Mouse (Mus musculus) neural tube, embryonic 14.5 days (tissue): ENCODE data around the gene Anapc7. TPM values are rescaled to one million over a fixed set of nuclear protein-coding genes. Genes with fewer than 3 reads are reported as not detected.

Experiments
- ATAC-seq: fragments of 200-750 bp; cut with Nextera tagmentation; 2 replicates; pipeline ENCODE4 v1.8.0; 2017; ENCODE audit warnings: low read depth, mild to moderate bottlenecking, moderate TSS enrichment, moderate library complexity
- H3K27ac ChIP-seq: fragments of 300-500 bp; sonication (generic); 2 replicates; pipeline ENCODE4 v1.5.1; 2014; ENCODE audit warnings: low read depth, mild to moderate bottlenecking, control low read depth, low read length, moderate library complexity, mixed read lengths
- H3K27me3 ChIP-seq: fragments of 300-500 bp; sonication (generic); 2 replicates; pipeline ENCODE4 v1.6.1; 2014; ENCODE audit warnings: low read length; ENCODE audit not compliant: control insufficient read depth, insufficient read depth
- H3K36me3 ChIP-seq: fragments of 300-500 bp; sonication (generic); 2 replicates; pipeline ENCODE4 v1.6.1; 2014; ENCODE audit warnings: low read length, mixed read lengths; ENCODE audit not compliant: control insufficient read depth, insufficient read depth
- H3K4me1 ChIP-seq: fragments of 300-500 bp; sonication (generic); 2 replicates; pipeline ENCODE4 v1.6.1; 2014; ENCODE audit warnings: low read length; ENCODE audit not compliant: control insufficient read depth, insufficient read depth
- H3K4me2 ChIP-seq: fragments of 300-500 bp; sonication (generic); 2 replicates; pipeline ENCODE4 v1.6.1; 2014; ENCODE audit warnings: mild to moderate bottlenecking, low read depth, low read length, control low read depth
- H3K4me3 ChIP-seq: fragments of 300-500 bp; sonication (generic); 2 replicates; pipeline ENCODE4 v1.5.1; 2014; ENCODE audit warnings: low read depth, low read length, control low read depth, mixed read lengths
- H3K9ac ChIP-seq: fragments of 300-500 bp; sonication (generic); replicated peaks from 2 replicates; pipeline ENCODE4 v1.6.1; 2014; ENCODE audit warnings: low read depth, mild to moderate bottlenecking, control low read depth, low read length, mixed read lengths
- H3K9me3 ChIP-seq: fragments of 300-500 bp; sonication (generic); 2 replicates; pipeline ENCODE4 v1.6.1; 2016; ENCODE audit warnings: low read length; ENCODE audit not compliant: control insufficient read depth
- WGBS: fragments of 180-500 bp; shearing (Covaris S2); extraction: QIAGEN DNeasy Blood & Tissue Kit; methylation state at CpG from one replicate; pipeline ENCODE4 v1.1.7; 2014; 5-methylcytosine and 5-hydroxymethylcytosine counted together
- polyA plus RNA-seq: library from polyadenylated mRNA; unstranded; fragments of >200 nt; fragmentation: Nextera tagmentation; extraction: Ambion mirVana; gene quantifications from 2 replicates; pipeline ENCODE4 v1.2.1, GENCODE M21; 2014

Gene Anapc7
- polyA plus RNA-seq, 1 experiment from 2014 or later: 33.4 TPM

- Histone ChIP-seq H3K4me2 (no peak overlapping the region), H3K4me1 (no peaks in the 10 kb centered on the region), H3K36me3 (peaks cover 64% of the 10 kb centered on the region), H3K4me3 (no peak overlapping the region), H3K27me3 (no peaks in the 10 kb centered on the region), H3K9ac (no peak overlapping the region), H3K9me3 (no peaks in the 10 kb centered on the region), H3K27ac (no peak overlapping the region)
- WGBS: 19% methylated on average over 8 of the region's 8 CpGs
- ATAC-seq: no peak
Observed at GRCm38 (mm10) chr5:122401303-122401640, 20.2 kb upstream of the Anapc7 start.

GRCm38 (mm10) chr5:122402160-122402559, 19.3 kb upstream of the Anapc7 start:
- no peak for ATAC-seq
- WGBS: 80% methylated on average over 13 of the region's 13 CpGs
- Histone ChIP-seq H3K36me3 (peaks cover 68% of the 10 kb centered on the region), H3K9ac (no peak overlapping the region), H3K27me3 (no peaks in the 10 kb centered on the region), H3K4me2 (no peak overlapping the region), H3K27ac (no peak overlapping the region), H3K4me3 (no peak overlapping the region), H3K4me1 (no peaks in the 10 kb centered on the region), H3K9me3 (no peaks in the 10 kb centered on the region)

GRCm38 (mm10) chr5:122402772-122403171, 18.7 kb upstream of the Anapc7 start:
- Histone ChIP-seq H3K4me2 (no peak overlapping the region), H3K27ac (no peak overlapping the region), H3K36me3 (peaks cover 68% of the 10 kb centered on the region), H3K9ac (no peak overlapping the region), H3K4me3 (no peak overlapping the region), H3K9me3 (no peaks in the 10 kb centered on the region), H3K27me3 (no peaks in the 10 kb centered on the region), H3K4me1 (no peaks in the 10 kb centered on the region)
- ATAC-seq: no peak
- 89% methylated on average over 5 of the region's 5 CpGs for WGBS

GRCm38 (mm10) chr5:122403362-122403761, 18.1 kb upstream of the Anapc7 start:
- Histone ChIP-seq H3K4me2 (no peak overlapping the region), H3K27me3 (no peaks in the 10 kb centered on the region), H3K27ac (no peak overlapping the region), H3K4me1 (no peaks in the 10 kb centered on the region), H3K9ac (no peak overlapping the region), H3K36me3 (peaks cover 63% of the 10 kb centered on the region), H3K4me3 (no peak overlapping the region), H3K9me3 (no peaks in the 10 kb centered on the region)
- WGBS: 97% methylated on average over 12 of the region's 12 CpGs
- no peak for ATAC-seq

GRCm38 (mm10) chr5:122405537-122405936, 16.0 kb upstream of the Anapc7 start:
- ATAC-seq: no peak
- WGBS: 97% methylated on average over 10 of the region's 10 CpGs
- no peak overlapping the region for H3K9ac ChIP-seq
- no peaks in the 10 kb centered on the region for H3K27me3 ChIP-seq
- no peaks in the 10 kb centered on the region for H3K4me1 ChIP-seq
- H3K27ac ChIP-seq: no peak overlapping the region
- no peaks in the 10 kb centered on the region for H3K9me3 ChIP-seq
- no peak overlapping the region for H3K4me3 ChIP-seq
- H3K36me3 ChIP-seq: peaks cover 50% of the 10 kb centered on the region
- H3K4me2 ChIP-seq: no peak overlapping the region

GRCm38 (mm10) chr5:122409692-122410645, 11.5 kb upstream of the Anapc7 start:
- no peak overlapping the region for H3K9ac ChIP-seq
- H3K4me2 ChIP-seq: no peak overlapping the region
- 85% methylated on average over 19 of the region's 19 CpGs for WGBS
- H3K27me3 ChIP-seq: no peaks in the 10 kb centered on the region
- no peak for ATAC-seq
- H3K4me3 ChIP-seq: no peak overlapping the region
- H3K9me3 ChIP-seq: no peaks in the 10 kb centered on the region
- peaks cover 14% of the 10 kb centered on the region for H3K36me3 ChIP-seq
- H3K27ac ChIP-seq: no peak overlapping the region
- H3K4me1 ChIP-seq: no peaks in the 10 kb centered on the region

GRCm38 (mm10) chr5:122411892-122412291, 9.6 kb upstream of the Anapc7 start:
- no peak overlapping the region for H3K4me2 ChIP-seq
- H3K27ac ChIP-seq: no peak overlapping the region
- no peaks in the 10 kb centered on the region for H3K9me3 ChIP-seq
- ATAC-seq: no peak
- H3K4me1 ChIP-seq: no peaks in the 10 kb centered on the region
- 83% methylated on average over 5 of the region's 5 CpGs for WGBS
- no peaks in the 10 kb centered on the region for H3K27me3 ChIP-seq
- no peaks in the 10 kb centered on the region for H3K36me3 ChIP-seq
- H3K4me3 ChIP-seq: no peak overlapping the region
- no peak overlapping the region for H3K9ac ChIP-seq

- no peak overlapping the region for H3K4me3 ChIP-seq
- H3K27me3 ChIP-seq: no peaks in the 10 kb centered on the region
- H3K9me3 ChIP-seq: no peaks in the 10 kb centered on the region
- no peak for ATAC-seq
- no peaks in the 10 kb centered on the region for H3K4me1 ChIP-seq
- 64% methylated on average over 6 of the region's 6 CpGs for WGBS
- no peaks in the 10 kb centered on the region for H3K36me3 ChIP-seq
- H3K27ac ChIP-seq: no peak overlapping the region
- H3K9ac ChIP-seq: no peak overlapping the region
- no peak overlapping the region for H3K4me2 ChIP-seq
Observed at GRCm38 (mm10) chr5:122412826-122413225, 8.7 kb upstream of the Anapc7 start.

GRCm38 (mm10) chr5:122414351-122414750, 7.1 kb upstream of the Anapc7 start:
- no peak for ATAC-seq
- Histone ChIP-seq H3K9ac (no peak overlapping the region), H3K4me1 (no peaks in the 10 kb centered on the region), H3K9me3 (no peaks in the 10 kb centered on the region), H3K4me2 (no peak overlapping the region), H3K36me3 (no peaks in the 10 kb centered on the region), H3K4me3 (no peak overlapping the region), H3K27ac (no peak overlapping the region), H3K27me3 (no peaks in the 10 kb centered on the region)
- 96% methylated on average over 5 of the region's 5 CpGs for WGBS
